Mouse (Mus musculus) kidney, embryonic 14.5 days (tissue): ENCODE results near the gene Nfe2l1. TPM values are rescaled to one million over a fixed set of nuclear protein-coding genes. Genes with fewer than 3 reads are reported as not detected.
"Not testable (repeated sequence)": the region's sequence is repeated elsewhere in the genome, so short reads cannot be mapped to it uniquely, and the experiment has no call there.

Source experiments
- ATAC-seq: fragments of 200-750 bp; cut with Nextera tagmentation; 2 replicates; pipeline ENCODE4 v1.8.0; 2017; ENCODE audit warnings: moderate number of reproducible peaks, mild to moderate bottlenecking, moderate TSS enrichment, moderate library complexity; ENCODE audit not compliant: low FRiP score, low TSS enrichment
- H3K27ac ChIP-seq: fragments of 300-500 bp; sonication (generic); 2 replicates; pipeline ENCODE4 v1.5.1; 2014; ENCODE audit warnings: low read depth, mild to moderate bottlenecking, low read length, moderate library complexity, mixed read lengths
- H3K27me3 ChIP-seq: fragments of 300-500 bp; sonication (generic); 2 replicates; pipeline ENCODE4 v1.6.1; 2014; ENCODE audit warnings: mild to moderate bottlenecking, low read length; ENCODE audit not compliant: control insufficient read depth, insufficient read depth
- H3K36me3 ChIP-seq: fragments of 300-500 bp; sonication (generic); 2 replicates; pipeline ENCODE4 v1.6.1; 2014; ENCODE audit warnings: low read length, mixed read lengths; ENCODE audit not compliant: control insufficient read depth, insufficient read depth
- H3K4me1 ChIP-seq: fragments of 300-500 bp; sonication (generic); 2 replicates; pipeline ENCODE4 v1.6.1; 2014; ENCODE audit warnings: low read length, mixed read lengths; ENCODE audit not compliant: control insufficient read depth, insufficient read depth
- H3K4me2 ChIP-seq: fragments of 300-500 bp; sonication (generic); replicated peaks from 2 replicates; pipeline ENCODE4 v1.6.1; 2014; ENCODE audit warnings: low read depth, mild to moderate bottlenecking, low read length
- H3K4me3 ChIP-seq: fragments of 300-500 bp; sonication (generic); 2 replicates; pipeline ENCODE4 v1.5.1; 2014; ENCODE audit warnings: mild to moderate bottlenecking, low read length
- H3K9ac ChIP-seq: fragments of 300-500 bp; sonication (generic); 2 replicates; pipeline ENCODE4 v1.6.1; 2014; ENCODE audit warnings: low read depth, mild to moderate bottlenecking, low read length, moderate library complexity
- H3K9me3 ChIP-seq: fragments of 300-500 bp; sonication (generic); 2 replicates; pipeline ENCODE4 v1.6.1; 2016; ENCODE audit warnings: low read length; ENCODE audit not compliant: control insufficient read depth
- WGBS: fragments of 180-500 bp; shearing (Covaris S2); extraction: QIAGEN DNeasy Blood & Tissue Kit; methylation state at CpG from one replicate; pipeline ENCODE4 v1.1.7; 2014; 5-methylcytosine and 5-hydroxymethylcytosine counted together
- polyA plus RNA-seq: library from polyadenylated mRNA; unstranded; fragments of >200 nt; fragmentation: Nextera tagmentation; extraction: Ambion mirVana; gene quantifications from 2 replicates; pipeline ENCODE4 v1.2.1, GENCODE M21; 2014

Nfe2l1 gene
- polyA plus RNA-seq, 1 experiment from 2014 or later: 43.2 TPM

GRCm38 (mm10) chr11:96786731-96787450 is 42.9 kb downstream of the Nfe2l1 start:
- no peaks in the 10 kb centered on the region for H3K27me3 ChIP-seq
- H3K4me1 ChIP-seq: peaks cover 9% of the 10 kb centered on the region; the same call in 1 of the 2 replicates
- no peak overlapping the region for H3K9ac ChIP-seq
- H3K36me3 ChIP-seq: peaks cover 4% of the 10 kb centered on the region; the same call in 1 of the 2 replicates
- no peak overlapping the region for H3K27ac ChIP-seq
- WGBS: 33% methylated on average over 9 of the region's 9 CpGs
- H3K9me3 ChIP-seq: no peaks in the 10 kb centered on the region
- no peak overlapping the region for H3K4me2 ChIP-seq
- no peak overlapping the region for H3K4me3 ChIP-seq
- ATAC-seq: no peak

GRCm38 (mm10) chr11:96784847-96785246 is 44.9 kb downstream of the Nfe2l1 start:
- not testable (repeated sequence) for H3K9me3 ChIP-seq, H3K4me3 ChIP-seq, H3K4me1 ChIP-seq, H3K27me3 ChIP-seq, H3K9ac ChIP-seq, H3K36me3 ChIP-seq, H3K4me2 ChIP-seq, ATAC-seq, H3K27ac ChIP-seq
- WGBS: 15% methylated on average over 7 of the region's 7 CpGs

DNA sequence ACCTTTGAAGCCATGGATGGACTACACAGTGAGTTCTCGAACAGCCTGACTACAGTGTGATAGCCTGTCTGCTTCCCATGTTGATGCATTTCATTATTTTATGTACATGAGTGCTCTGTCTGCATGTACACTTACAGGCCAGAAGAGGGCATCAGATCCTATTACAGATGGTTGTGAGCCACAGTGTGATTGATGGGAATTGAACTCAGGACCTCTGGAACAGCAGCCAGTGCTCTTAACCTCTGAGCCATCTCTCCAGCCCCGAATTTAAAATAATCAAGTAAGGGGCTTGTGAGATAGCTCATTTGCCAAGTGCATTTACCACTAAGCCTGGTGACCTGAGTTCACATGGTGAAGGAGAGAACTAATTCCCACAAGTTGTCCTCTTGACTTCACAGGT is 48.3 kb downstream of the Nfe2l1 start:
- 77% methylated on average over 2 of the region's 2 CpGs for WGBS
- Histone ChIP-seq H3K27me3 (no peaks in the 10 kb centered on the region), H3K4me1 (peaks cover 7% of the 10 kb centered on the region), H3K9ac (no peak overlapping the region), H3K4me2 (no peak overlapping the region), H3K36me3 (no peaks in the 10 kb centered on the region), H3K4me3 (no peak overlapping the region), H3K9me3 (no peaks in the 10 kb centered on the region), H3K27ac (no peak overlapping the region)
- ATAC-seq: no peak

DNA sequence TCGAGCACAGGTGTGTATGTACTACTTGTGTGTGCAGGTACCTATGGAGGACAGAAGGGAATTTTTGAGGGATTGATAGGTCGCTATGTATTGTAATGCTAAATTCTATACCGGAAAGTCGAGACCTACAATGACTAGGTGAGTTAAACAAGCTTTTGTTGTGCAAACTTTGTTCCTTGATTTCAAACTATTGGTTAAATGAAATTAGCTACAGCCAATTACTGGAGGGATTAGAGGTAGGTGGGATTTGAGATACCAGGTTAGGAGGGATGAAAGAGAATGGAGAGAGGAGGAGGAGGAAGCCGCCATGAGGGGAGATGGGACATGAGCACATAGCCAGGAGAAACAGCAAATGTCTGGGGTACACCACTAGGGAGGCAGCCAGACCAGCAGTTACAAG is 49.5 kb downstream of the Nfe2l1 start:
- Histone ChIP-seq H3K27ac (no peak overlapping the region), H3K4me2 (no peak overlapping the region), H3K9me3 (no peaks in the 10 kb centered on the region), H3K9ac (no peak overlapping the region), H3K4me3 (no peak overlapping the region), H3K27me3 (no peaks in the 10 kb centered on the region), H3K4me1 (peaks cover 13% of the 10 kb centered on the region), H3K36me3 (no peaks in the 10 kb centered on the region)
- ATAC-seq: no peak
- 79% methylated on average over 5 of the region's 5 CpGs for WGBS

DNA sequence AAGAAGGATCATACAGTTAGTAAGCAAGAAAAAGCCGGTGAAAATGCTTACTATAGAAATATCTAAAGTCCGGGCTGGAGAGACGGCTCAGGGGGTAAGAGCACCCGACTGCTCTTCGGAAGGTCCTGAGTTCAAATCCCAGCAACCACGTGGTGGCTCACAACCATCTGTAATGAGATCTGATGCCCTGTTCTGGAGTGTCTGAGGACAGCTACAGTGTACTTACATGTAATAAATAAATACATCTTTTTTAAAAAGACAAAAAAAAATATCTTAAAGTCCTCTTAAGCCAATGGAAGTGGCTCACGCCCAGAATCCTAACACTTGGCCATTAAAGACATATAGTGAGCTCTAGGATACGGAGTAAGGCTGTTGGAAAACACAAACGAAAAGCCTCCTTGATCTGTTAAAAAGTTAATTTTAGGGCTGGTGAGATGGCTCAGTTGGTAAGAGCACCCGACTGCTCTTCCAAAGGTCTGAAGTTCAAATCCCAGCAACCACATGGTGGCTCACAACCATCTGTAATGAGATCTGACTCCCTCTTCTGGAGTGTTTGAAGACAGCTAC is 51.6 kb downstream of the Nfe2l1 start:
- H3K9ac ChIP-seq: peak overlapping the region; percentile 53; the same call in 1 of the 2 replicates
- 66% methylated on average over 10 of the region's 10 CpGs for WGBS
- not testable (repeated sequence) for ATAC-seq

DNA sequence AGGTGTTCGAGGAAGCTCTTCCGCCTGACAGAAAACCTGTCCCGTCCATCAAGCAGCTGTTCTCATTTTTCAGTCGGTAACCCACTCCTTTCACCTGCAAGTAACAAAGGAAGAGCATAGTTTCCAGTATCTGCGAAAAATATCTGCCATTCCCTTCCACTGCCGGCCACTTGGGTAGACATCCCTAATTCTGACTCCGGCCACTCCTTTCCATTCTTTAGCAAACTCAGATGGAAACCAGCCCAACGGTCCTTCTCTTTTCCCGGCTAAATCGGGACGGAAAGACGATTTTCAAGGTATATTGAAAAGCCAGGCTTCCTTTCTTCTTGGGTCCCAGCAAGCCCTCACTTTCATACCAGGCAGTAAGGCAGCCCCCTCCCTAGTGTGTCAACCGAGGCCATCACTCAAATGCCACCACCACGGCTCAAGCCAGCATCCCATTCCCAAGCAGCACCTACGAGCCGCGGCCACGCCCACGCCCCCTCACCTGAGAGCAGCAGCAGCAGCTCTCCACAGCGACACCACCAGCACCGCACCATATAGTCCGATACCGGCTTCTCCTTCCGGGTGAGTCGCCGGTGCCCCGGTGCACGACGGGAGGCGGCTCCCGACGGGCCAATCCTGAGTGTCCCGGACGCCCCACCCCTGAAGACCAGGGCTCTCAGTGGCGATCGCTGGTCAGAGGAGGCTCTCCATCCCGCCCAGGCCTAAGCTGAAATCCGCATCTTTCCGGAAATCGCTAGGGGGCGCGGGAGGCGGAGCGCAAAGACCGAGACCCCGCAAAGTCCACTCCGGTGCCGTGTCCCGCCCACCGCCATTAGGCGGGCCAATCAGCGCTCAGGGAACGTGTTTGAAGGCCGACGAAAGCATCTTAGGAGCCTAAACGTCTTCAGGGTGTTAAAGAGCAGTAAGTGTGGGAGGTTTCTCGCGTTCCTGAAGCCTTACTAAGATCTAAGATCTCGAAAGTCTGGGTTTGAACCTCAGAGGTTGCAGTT is 52.5 kb downstream of the Nfe2l1 start, which contains the start of gene Snx11:
Gene Snx11 (minus strand): TSS at position 592 of the 995 bp plus-strand sequence.
- H3K27me3 ChIP-seq: no peaks in the 10 kb centered on the region
- H3K9ac ChIP-seq: peak within 1 kb of the TSS; percentile 58
- H3K4me2 ChIP-seq: peak within 1 kb of the TSS; percentile 83
- peaks cover 13% of the 10 kb centered on the region for H3K4me1 ChIP-seq
- H3K27ac ChIP-seq: peak within 1 kb of the TSS; percentile 65; the same call in 1 of the 2 replicates
- H3K36me3 ChIP-seq: peaks cover 12% of the 10 kb centered on the region
- under 1% methylated on average over 59 of the region's 59 CpGs for WGBS
- ATAC-seq: peak; percentile 100
- H3K9me3 ChIP-seq: no peaks in the 10 kb centered on the region
- H3K4me3 ChIP-seq: peak within 1 kb of the TSS; percentile 75

More for the DNA sequence above, 51.6 kb downstream of the Nfe2l1 start:
- Histone ChIP-seq H3K4me1 (peaks cover 13% of the 10 kb centered on the region), H3K27ac (peak overlapping the region; percentile 65; the same call in 1 of the 2 replicates), H3K4me3 (peak overlapping the region; percentile 75), H3K4me2 (peak overlapping the region; percentile 83)
- H3K36me3 ChIP-seq, H3K27me3 ChIP-seq, H3K9me3 ChIP-seq: not testable (repeated sequence)

DNA sequence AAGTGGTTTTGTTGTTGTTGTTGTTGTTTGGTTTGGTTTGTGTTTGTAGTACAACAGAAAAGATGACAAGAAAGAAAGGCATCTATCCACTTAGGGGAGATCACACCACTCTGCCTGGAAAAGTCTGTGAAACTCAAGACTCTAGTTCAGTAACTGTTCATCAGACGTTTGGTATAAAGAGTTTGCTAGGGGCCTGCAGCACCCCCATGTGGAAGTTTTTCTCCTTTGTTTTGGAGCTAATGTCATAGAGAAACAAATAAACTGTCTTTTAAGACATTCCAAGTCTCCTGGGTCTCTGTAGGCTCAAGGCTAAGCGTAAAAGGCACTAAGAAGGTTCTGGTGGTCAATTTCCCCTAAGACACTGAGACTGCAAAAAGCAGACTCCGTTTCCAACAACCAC is 53.7 kb downstream of the Nfe2l1 start:
- Histone ChIP-seq H3K4me2 (peak overlapping the region; percentile 83), H3K4me1 (peaks cover 13% of the 10 kb centered on the region), H3K27me3 (no peaks in the 10 kb centered on the region), H3K27ac (no peak overlapping the region), H3K36me3 (peaks cover 21% of the 10 kb centered on the region), H3K9ac (peak overlapping the region; percentile 58; the same call in 1 of the 2 replicates), H3K9me3 (no peaks in the 10 kb centered on the region), H3K4me3 (peak overlapping the region; percentile 75; the same call in 1 of the 2 replicates)
- 29% methylated on average over 3 of the region's 3 CpGs for WGBS
- no peak for ATAC-seq

GRCm38 (mm10) chr11:96775665-96776064 is 54.1 kb downstream of the Nfe2l1 start:
- Histone ChIP-seq H3K9me3 (no peaks in the 10 kb centered on the region), H3K4me1 (peaks cover 13% of the 10 kb centered on the region), H3K4me3 (no peak overlapping the region), H3K27ac (no peak overlapping the region), H3K4me2 (no peak overlapping the region), H3K27me3 (no peaks in the 10 kb centered on the region), H3K36me3 (peaks cover 25% of the 10 kb centered on the region), H3K9ac (no peak overlapping the region; the same call in 1 of the 2 replicates)
- no peak for ATAC-seq
- 52% methylated on average over 7 of the region's 7 CpGs for WGBS
